Mouse (Mus musculus) c-Kit-positive CD71-positive TER-119-positive erythroid progenitor cells, embryonic 14.5 days (primary cell): ENCODE data around the gene Smtn.

ENCODE experiments used
- DNase-seq: peaks from one replicate; pipeline ENCODE4 v3.0.0-alpha.2; 2013; ENCODE audit warnings: low spot score

The Smtn gene

GRCm38 (mm10) chr11:3527766-3528165 lies 12.6 kb downstream of the Smtn start:
- DNase-seq = no peak

DNA sequence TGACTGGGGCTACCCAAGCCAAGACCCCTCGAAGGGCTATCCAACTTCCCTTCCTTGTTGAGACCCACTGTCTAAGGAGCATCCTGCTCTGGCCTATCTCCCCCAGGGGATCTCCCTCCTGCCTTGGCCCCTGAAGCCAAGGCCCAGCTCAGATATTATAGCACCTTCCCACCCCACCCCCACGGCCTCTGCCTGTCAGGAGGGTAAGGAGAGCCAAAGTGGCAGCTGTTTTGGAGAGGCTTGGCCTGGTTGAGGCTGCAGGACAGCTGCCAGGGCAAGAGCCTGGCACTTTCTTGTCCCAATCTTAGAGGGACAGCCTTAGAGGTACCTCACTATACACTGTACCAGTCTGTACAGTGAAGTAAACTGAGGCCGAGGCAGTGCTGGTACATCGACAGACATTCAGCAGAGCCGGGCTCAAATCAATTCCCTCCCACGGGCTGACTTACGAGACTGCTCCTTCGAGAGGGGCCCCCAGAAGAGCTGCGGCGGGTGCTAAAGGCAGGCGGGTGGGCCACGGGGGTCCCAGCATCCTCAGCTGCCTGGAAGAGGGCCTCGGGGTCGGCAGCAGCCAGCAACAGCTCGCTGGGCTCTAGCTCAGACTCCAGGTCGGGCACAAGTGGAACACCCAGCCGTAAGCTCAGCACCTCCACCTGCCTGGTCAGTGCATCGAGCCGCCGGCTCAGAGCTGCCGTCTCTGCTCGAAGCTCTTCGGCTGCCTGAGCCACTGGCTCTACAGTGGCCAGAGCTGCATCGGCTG lies 13.3 kb downstream of the Smtn start:
- DNase-seq = no peak

DNA sequence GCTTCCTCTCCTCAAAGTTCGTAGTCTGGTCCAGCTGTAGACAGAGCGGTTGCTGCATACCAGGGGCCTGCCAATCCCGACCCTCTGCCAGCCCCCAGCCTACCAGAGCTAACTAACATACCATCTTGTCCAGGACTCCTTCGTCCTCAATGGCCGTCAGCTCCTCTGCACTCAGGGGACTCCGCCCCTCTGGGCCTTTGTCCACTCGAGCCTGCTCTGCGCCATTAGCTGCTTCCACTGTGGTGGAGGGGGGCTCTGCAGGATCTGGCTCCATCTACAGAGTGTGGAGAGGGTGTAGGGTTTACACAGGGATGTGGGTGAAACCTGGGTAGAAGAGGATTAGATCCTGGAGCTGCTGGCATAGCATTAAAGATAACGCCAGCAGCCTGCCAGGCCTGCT lies 14.2 kb downstream of the Smtn start:
- no peak for DNase-seq

GRCm38 (mm10) chr11:3525560-3525959 lies 14.9 kb downstream of the Smtn start:
- no peak for DNase-seq

- no peak for DNase-seq
Measured at GRCm38 (mm10) chr11:3523840-3524582, 16.4 kb downstream of the Smtn start.

GRCm38 (mm10) chr11:3522285-3523000 lies 18.0 kb downstream of the Smtn start:
- no peak for DNase-seq

DNA sequence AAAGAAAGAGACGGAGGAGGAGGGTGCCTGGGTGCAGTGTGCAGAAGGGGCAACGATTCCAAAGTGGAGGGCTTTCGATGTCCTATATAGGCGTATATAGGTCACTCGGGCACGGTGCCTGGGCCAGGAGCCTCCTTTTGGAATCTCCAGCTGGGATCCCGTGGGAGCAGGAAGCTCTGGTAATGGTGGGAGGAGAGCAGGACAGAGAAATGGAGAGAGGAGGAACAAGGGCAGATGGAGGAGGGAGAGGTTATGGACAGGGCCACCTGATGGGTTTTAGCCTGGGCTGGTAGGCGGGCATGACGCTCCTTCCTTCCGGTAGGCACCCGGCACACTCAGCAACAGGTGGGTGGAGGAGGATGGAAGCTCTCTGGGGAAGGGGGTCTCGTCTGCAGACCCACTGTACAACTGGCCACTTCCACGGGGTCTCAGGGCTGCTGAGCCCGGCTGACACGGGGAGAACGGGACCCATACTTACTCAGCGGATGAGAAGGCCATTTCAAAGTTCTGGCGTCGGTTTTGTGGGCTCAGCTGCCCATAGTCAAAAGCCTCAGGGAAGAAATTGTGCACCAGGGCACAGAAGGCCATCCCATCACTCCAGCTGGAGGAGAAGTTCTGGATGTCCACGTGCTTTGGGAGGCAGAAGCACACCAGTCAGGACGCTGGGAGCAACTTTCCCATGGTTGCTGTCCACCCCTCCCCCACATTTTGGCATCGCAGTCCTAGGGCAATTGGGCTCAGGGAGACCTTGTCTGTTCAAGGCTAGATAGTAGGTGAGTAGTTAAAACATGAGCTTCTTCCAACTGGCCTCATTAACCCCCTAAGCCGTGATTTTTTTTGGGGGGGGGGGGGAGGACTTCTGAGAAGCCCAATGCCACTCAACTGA lies 18.8 kb downstream of the Smtn start:
- no peak for DNase-seq

- no peak for DNase-seq
Measured at GRCm38 (mm10) chr11:3520919-3521318, 19.5 kb downstream of the Smtn start.

GRCm38 (mm10) chr11:3519756-3520398 lies 20.5 kb downstream of the Smtn start:
- DNase-seq = no peak

DNA sequence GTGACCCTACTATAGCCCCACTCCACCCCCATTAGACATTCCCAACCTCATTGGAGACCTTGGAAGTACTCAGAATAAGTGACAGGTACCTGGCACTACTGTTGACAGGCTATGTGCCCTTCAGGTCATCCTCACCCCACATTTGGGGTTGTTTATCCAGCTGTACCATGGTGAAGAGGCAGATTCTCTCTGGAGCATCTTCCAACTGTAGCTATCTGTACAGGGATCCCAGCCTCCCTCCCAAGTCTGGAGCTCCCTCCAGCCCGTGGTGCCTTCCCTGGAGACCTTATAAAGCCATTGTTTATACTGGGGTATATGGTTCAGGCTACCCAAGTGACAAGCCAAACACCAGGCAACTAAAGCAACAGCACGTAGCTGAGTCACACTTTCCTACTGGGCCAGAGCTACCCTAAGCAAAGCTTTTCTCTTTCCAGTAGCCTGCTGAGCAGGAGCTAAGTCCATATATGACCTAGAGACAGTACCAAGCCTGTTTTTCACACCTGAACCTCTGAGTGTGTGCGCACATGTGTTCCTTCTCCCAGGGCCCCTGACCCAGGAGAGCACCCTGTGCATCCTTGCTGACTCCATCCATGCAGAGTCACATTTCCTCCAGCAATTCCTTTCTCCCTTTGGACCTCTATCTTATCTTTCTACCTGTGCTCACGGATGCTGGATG lies 21.2 kb downstream of the Smtn start:
- no peak for DNase-seq

DNA sequence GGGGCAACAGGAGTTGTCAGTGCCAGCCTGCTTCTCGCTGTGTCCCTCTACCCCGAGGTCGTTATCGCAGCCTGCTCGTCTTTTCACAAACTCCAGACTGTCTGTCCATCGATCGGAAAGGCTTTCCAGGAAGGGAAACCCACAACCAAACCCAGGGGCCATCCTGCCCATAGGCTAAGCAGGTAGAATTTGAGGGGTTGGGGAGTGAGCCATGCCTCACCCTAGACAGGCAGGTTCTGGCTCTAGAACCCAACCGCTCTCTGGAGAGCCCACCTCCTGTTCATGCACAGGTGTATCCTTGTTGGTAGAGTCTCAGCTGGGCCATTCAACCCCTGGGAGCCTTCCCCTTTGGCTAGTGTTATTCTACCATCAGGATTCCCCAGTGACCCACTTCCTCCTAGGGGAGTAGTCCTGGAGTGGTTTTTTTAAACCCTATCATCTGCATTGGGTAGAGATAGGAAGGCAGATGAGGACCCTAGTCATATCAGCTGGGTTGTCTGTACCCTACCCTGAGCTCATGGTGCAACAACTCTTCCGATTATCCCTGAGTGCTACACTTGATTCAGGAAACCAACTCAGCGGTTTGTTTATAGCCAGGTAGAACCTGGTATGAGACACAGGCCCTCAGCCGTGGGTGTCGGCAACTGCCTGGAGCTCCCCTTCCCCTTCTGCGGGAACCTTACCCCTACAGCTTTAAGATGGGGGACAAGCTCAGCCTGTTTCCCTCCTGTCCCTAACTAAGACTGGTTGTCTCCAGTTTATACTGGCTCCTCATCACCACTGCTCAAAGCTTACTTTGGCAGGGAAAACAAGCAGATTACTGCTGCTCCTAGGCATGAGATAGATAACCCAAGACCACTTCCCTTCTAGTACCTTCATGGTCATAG lies 22.3 kb downstream of the Smtn start:
- DNase-seq = no peak

GRCm38 (mm10) chr11:3516859-3517845 lies 23.3 kb downstream of the Smtn start:
- no peak for DNase-seq

DNA sequence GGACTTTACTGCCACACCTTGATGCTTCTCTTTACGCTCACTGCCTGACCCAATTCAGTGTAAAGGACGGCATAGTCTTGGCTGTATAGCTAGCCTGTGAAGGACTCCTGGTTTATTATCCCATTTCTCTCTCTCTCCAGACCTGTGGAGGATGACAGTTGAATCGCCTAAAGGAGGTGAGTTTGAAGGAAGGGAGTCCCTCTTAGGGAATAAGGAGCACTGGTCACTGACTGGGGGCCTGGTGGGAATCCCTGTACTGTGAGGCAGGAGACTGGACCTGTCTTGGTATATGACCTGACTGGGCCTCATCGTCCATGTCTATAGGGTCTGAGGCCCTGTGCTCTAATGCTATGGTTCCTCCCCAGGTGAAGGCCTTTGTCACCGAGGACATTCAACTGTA lies 24.3 kb downstream of the Smtn start:
- no peak for DNase-seq

DNA sequence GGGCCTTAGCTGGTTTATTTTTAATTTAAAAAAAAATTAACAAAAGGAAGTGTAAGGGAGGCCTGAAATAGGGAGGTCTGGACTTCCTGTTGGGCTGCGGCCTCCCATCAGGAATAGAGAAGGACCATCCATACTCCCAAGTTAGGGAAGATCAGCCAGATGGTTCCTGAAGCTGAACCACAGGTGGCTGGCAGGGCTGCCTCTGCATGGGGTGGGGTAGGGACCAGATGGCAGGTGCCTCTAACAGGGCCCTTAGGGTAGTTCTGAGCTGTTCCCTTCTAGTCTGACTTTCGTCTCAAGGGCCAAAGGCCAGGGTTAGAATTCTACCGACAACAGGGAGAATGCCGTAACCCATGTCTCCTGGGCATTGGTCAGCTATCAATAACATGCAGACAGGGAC lies 24.8 kb downstream of the Smtn start:
- DNase-seq = no peak

- no peak for DNase-seq
Measured at GRCm38 (mm10) chr11:3515216-3515615, 25.2 kb downstream of the Smtn start.

DNA sequence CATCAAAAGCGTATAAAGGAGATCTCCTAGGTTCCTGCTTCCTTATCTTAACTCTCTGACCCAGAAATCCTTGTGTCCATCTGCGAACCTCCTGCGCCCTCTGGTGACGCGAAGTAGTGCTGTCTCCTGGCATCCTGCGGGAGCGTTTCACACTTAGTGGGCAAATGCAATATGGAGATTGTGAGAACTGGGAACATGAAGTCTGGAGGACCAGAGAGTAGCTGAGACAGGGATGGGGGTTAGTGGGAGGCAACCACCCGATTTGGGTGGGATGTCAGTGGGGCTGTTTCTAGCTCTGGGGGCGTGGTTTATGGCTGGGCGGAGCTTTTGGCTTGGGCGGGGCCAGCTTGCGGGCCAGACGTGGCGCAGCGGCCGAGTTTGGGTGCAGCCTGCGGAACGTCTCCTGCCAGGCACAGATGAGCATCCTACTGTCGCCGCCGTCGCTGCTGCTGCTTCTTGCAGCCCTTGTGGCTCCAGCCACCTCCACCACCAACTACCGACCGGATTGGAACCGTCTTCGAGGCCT lies 25.8 kb downstream of the Smtn start, which contains the start of gene Selenom:
TSS of gene Selenom (plus strand) at position 156 of the 526 bp plus-strand sequence.
- peak; percentile 69 for DNase-seq

- no peak for DNase-seq
Measured at GRCm38 (mm10) chr11:3513291-3513690, 27.1 kb downstream of the Smtn start.

DNA sequence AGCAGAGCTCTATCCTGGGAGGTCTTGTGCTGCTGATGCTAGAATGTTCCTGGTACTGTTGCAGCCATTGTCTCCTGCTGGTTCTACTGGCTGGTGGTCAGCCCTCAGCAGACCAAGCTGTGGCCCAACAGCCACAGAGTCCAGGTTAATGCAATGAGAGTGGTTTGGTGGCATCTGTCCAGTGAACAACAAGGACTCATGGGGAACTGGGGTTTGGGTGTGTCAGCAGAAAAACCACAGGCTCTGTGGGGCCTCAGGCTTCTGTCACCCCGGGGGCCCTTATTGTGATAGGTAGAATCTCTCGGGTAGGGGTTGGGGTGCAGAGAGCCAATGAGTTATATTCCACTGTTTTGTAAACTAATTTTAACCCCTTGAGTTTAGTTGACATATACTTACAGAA lies 30.1 kb downstream of the Smtn start:
- DNase-seq = no peak
